Comparison of ENCODE assay signal across 10 mouse cellular contexts in genomic region chr8:77491231-77491923, GRCm38 (mm10). TPM values are rescaled to one million over a fixed set of nuclear protein-coding genes. Genes with fewer than 3 reads are reported as not detected.
DNase-seq lines count a peak whose midpoint lies in the region; ATAC-seq and TF ChIP-seq lines count a peak whose summit lies in the region.
"Had no signal": no experiment of that assay in that cellular context is flagged by ENCODE, and none has a peak within 500 bp of the region (broad histone marks: within the 10 kb centered on the region; RNA-seq: fewer than 3 reads in every experiment).

No protein-coding gene starts in this region.

- no peak overlapping the region for H3K4me2 ChIP-seq in intestine, embryonic 14.5 days (ENCODE audit: low read length)
- H3K4me2 ChIP-seq in intestine, postnatal 0 days (replicated peaks; ENCODE audit: low read depth): no peak overlapping the region
- H3K4me2 ChIP-seq in liver, embryonic 13.5 days: peak overlapping the region; percentile 57

- peaks cover 50% of the 10 kb centered on the region for H3K4me1 ChIP-seq in intestine, embryonic 14.5 days (replicated peaks; ENCODE audit: control insufficient read depth, insufficient read depth, low read length)
- 0 out of 2 replicates have a peak, but pooled peaks cover 4% of the 10 kb centered on the region for H3K4me1 ChIP-seq in intestine, postnatal 0 days (replicated peaks; ENCODE audit: control insufficient read depth, insufficient read depth, low read length)
- H3K4me1 ChIP-seq in cortical plate, adult 2 months (ENCODE audit: control insufficient read depth, insufficient read depth, low read length): peaks cover 17% of the 10 kb centered on the region
- H3K4me1 ChIP-seq in liver, embryonic 13.5 days (replicated peaks): peaks cover 85% of the 10 kb centered on the region

- ATAC-seq in intestine, embryonic 14.5 days (replicated peaks; ENCODE audit: low FRiP score, low TSS enrichment, low read depth): 0 out of 2 replicates have a peak, but pooled peaks have one; percentile 8
- ATAC-seq in intestine, postnatal 0 days: no peak
- ATAC-seq in liver, embryonic 13.5 days (ENCODE audit: low read depth): peak; percentile 96

- 86% methylated on average over 10 of the region's 10 CpGs for WGBS in intestine, embryonic 14.5 days
- 93% methylated on average over 10 of the region's 10 CpGs for WGBS in intestine, postnatal 0 days
- WGBS in liver, embryonic 13.5 days (ENCODE audit: insufficient replicate concordance): 51% methylated on average over 10 of the region's 10 CpGs

- TF ChIP-seq CTCF in intestine, postnatal 0 days (IDR thresholded peaks at IDR 0.05; ENCODE audit: low read depth): no peak
- no peak for TF ChIP-seq CTCF in cortical plate, adult 2 months (IDR thresholded peaks at IDR 0.05; ENCODE audit: extremely low read depth, insufficient read depth, low read length)

- H3K9ac ChIP-seq in intestine, embryonic 14.5 days (ENCODE audit: low read length): no peak overlapping the region
- no peak overlapping the region for H3K9ac ChIP-seq in intestine, postnatal 0 days (ENCODE audit: low read depth, low read length)
- peak overlapping the region; percentile 50 for H3K9ac ChIP-seq in liver, embryonic 13.5 days

- peak overlapping the region; percentile 93 for H3K27ac ChIP-seq in intestine, embryonic 14.5 days (ENCODE audit: low read depth)
- H3K27ac ChIP-seq in intestine, postnatal 0 days (ENCODE audit: low read depth, low read length): no peak overlapping the region
- peak overlapping the region; percentile 56 for H3K27ac ChIP-seq in cortical plate, adult 2 months (ENCODE audit: insufficient read depth, low read length)
- peak overlapping the region; percentile 84 for H3K27ac ChIP-seq in liver, embryonic 13.5 days

- no peaks in the 10 kb centered on the region for H3K27me3 ChIP-seq in intestine, embryonic 14.5 days (replicated peaks; ENCODE audit: control insufficient read depth, insufficient read depth, low read length)
- H3K27me3 ChIP-seq in intestine, postnatal 0 days (replicated peaks; ENCODE audit: control insufficient read depth, insufficient read depth, low read length): no peaks in the 10 kb centered on the region
- no peaks in the 10 kb centered on the region for H3K27me3 ChIP-seq in liver, embryonic 13.5 days

- TF ChIP-seq POLR2A in cortical plate, adult 2 months (IDR thresholded peaks at IDR 0.05; ENCODE audit: extremely low read depth, insufficient read depth, low read length): no peak

- no peak overlapping the region for H3K4me3 ChIP-seq in intestine, embryonic 14.5 days (ENCODE audit: low read depth, low read length)
- no peak overlapping the region for H3K4me3 ChIP-seq in intestine, postnatal 0 days (ENCODE audit: low read depth, low read length)
- no peak overlapping the region for H3K4me3 ChIP-seq in cortical plate, adult 2 months (ENCODE audit: insufficient read depth, low read length)
- peak overlapping the region; percentile 16; the same call in 1 of the 2 replicates for H3K4me3 ChIP-seq in liver, embryonic 13.5 days (replicated peaks)

- no peaks in the 10 kb centered on the region for H3K9me3 ChIP-seq in intestine, embryonic 14.5 days (ENCODE audit: control insufficient read depth, low read length)
- H3K9me3 ChIP-seq in intestine, postnatal 0 days (ENCODE audit: control insufficient read depth): no peaks in the 10 kb centered on the region
- H3K9me3 ChIP-seq in liver, embryonic 13.5 days (replicated peaks): no peaks in the 10 kb centered on the region

- peak; percentile 63 for DNase-seq in adrenal gland, adult 2 months
- no peak for DNase-seq in adrenal gland, postnatal 10 days
- no peak for DNase-seq in intestine, embryonic 14.5 days (ENCODE audit: low spot score)
- DNase-seq in liver, embryonic 13.5 days: peak; percentile 61
- DNase-seq in right cerebral cortex, postnatal 36 days (ENCODE audit: low spot score in 2 of 2): no peak
- DNase-seq in layer of hippocampus, postnatal 36 days: no peak
- DNase-seq: cerebellum, postnatal 36 days; kidney, postnatal 25 days had no signal

- H3K36me3 ChIP-seq in intestine, embryonic 14.5 days (ENCODE audit: control insufficient read depth, insufficient read depth, low read length): no peaks in the 10 kb centered on the region
- H3K36me3 ChIP-seq in intestine, postnatal 0 days (ENCODE audit: control insufficient read depth, insufficient read depth): no peaks in the 10 kb centered on the region
- H3K36me3 ChIP-seq in liver, embryonic 13.5 days: no peaks in the 10 kb centered on the region

RNA-seq across cellular contexts. Expression of gene Arhgap10, which starts 26.4 kb away (rescaled TPM):
- total RNA-seq in adrenal gland, adult 2 months (2021): 10 to 100 TPM; 16.9 to 29.1 TPM
- 20.5 and 32.5 TPM in 2 replicates for polyA plus RNA-seq in adrenal gland, adult 2 months (2012; rRNA removed)
- 10 to 100 TPM; 20.9 to 29.4 TPM for total RNA-seq in adrenal gland, postnatal 10 days (2021)
- 33.6 and 37.0 TPM in 2 replicates for polyA plus RNA-seq in intestine, embryonic 14.5 days (2014; fragmentation: Nextera tagmentation; extraction: Ambion mirVana)
- polyA plus RNA-seq in intestine, postnatal 0 days (2015; fragmentation: Nextera tagmentation; extraction: Ambion mirVana): 19.7 and 22.5 TPM in 2 replicates
- polyA plus RNA-seq in cortical plate, adult 2 months (2012; rRNA removed): 22.2 and 22.4 TPM in 2 replicates
- polyA plus RNA-seq in liver, embryonic 13.5 days (2015; fragmentation: Nextera tagmentation; extraction: Ambion mirVana): 7.9 and 9.7 TPM in 2 replicates
- 1 to 10 TPM; 7.8 to 8.9 TPM for total RNA-seq in layer of hippocampus, postnatal 36 days (2021)

RNA-seq across cellular contexts. Expression of gene Prmt9, which starts 57.8 kb away (rescaled TPM):
- 10 to 100 TPM; 14.6 to 15.1 TPM for total RNA-seq in adrenal gland, adult 2 months (2021)
- polyA plus RNA-seq in adrenal gland, adult 2 months (2012; rRNA removed): 8.6 and 11.5 TPM in 2 replicates
- total RNA-seq in adrenal gland, postnatal 10 days (2021): 10 to 100 TPM; 16.0 to 18.7 TPM
- 19.6 and 19.7 TPM in 2 replicates for polyA plus RNA-seq in intestine, embryonic 14.5 days (2014; fragmentation: Nextera tagmentation; extraction: Ambion mirVana)
- 9.3 and 10.0 TPM in 2 replicates for polyA plus RNA-seq in intestine, postnatal 0 days (2015; fragmentation: Nextera tagmentation; extraction: Ambion mirVana)
- 19.4 and 19.5 TPM in 2 replicates for polyA plus RNA-seq in cortical plate, adult 2 months (2012; rRNA removed)
- polyA plus RNA-seq in liver, embryonic 13.5 days (2015; fragmentation: Nextera tagmentation; extraction: Ambion mirVana): 9.9 and 11.0 TPM in 2 replicates
- total RNA-seq in layer of hippocampus, postnatal 36 days (2021): 10 to 100 TPM; 19.3 to 19.9 TPM

Comparison
In these comparisons a context has a peak if more than half of its experiments do, and no peak if none do; other contexts are left out.
1. DNase-seq: peak in adrenal gland, adult 2 months (single experiment) and liver, embryonic 13.5 days (single experiment); none in adrenal gland, postnatal 10 days (single experiment), intestine, embryonic 14.5 days (single experiment), right cerebral cortex, postnatal 36 days (0 of 2) and layer of hippocampus, postnatal 36 days (0 of 2).